Mouse (Mus musculus) adrenal gland (tissue): Measurements from ENCODE around the gene Tmed2.
"Not testable (repeated sequence)": the region's sequence is repeated elsewhere in the genome, so short reads cannot be mapped to it uniquely, and the experiment has no call there.

Experiments
- intact Hi-C: fragments of 180-260 bp; cut with DNase I; formaldehyde crosslinking; loops from one replicate; pipeline ENCODE4 v1.15.1; 2025

Tmed2 gene

GRCm38 (mm10) chr5:124524943-124525342 lies 15.6 kb upstream of the Tmed2 start:
- intact Hi-C loops: loop anchor here (5.0 kb wide), 1 partner anchor 33 kb away; no protein-coding TSS in a partner anchor

- intact Hi-C loops: loop anchor here (5.0 kb wide), 1 partner anchor 36 kb away; no protein-coding TSS in a partner anchor
These were observed 12.1 kb upstream of the Tmed2 start for GRCm38 (mm10) chr5:124528351-124528750.

GRCm38 (mm10) chr5:124528791-124529190 lies 11.7 kb upstream of the Tmed2 start:
- intact Hi-C loops: loop anchor here (5.0 kb wide), 1 partner anchor 36 kb away; no protein-coding TSS in a partner anchor

- intact Hi-C loops: loop anchor here (5.0 kb wide), 1 partner anchor 37 kb away; no protein-coding TSS in a partner anchor
These were observed 11.3 kb upstream of the Tmed2 start for GRCm38 (mm10) chr5:124529191-124529651.

GRCm38 (mm10) chr5:124529697-124530096 lies 10.8 kb upstream of the Tmed2 start:
- intact Hi-C loops: loop anchor here (5.0 kb wide), 1 partner anchor 37 kb away; no protein-coding TSS in a partner anchor

- intact Hi-C loops: no loop called here
These were observed 9.6 kb upstream of the Tmed2 start, which contains the start of gene Rilpl1 for GRCm38 (mm10) chr5:124530655-124531582. TSS of gene Rilpl1 (minus strand) at chr5:124531391.

- intact Hi-C loops: no loop called here
These were observed 8.9 kb upstream of the Tmed2 start for GRCm38 (mm10) chr5:124531583-124531930.

GRCm38 (mm10) chr5:124532451-124532850 lies 8.0 kb upstream of the Tmed2 start:
- intact Hi-C loops: no loop called here

GRCm38 (mm10) chr5:124535016-124535415 lies 5.5 kb upstream of the Tmed2 start:
- intact Hi-C loops: no loop called here

GRCm38 (mm10) chr5:124536776-124537175 lies 3.7 kb upstream of the Tmed2 start:
- intact Hi-C loops: no loop called here

GRCm38 (mm10) chr5:124538813-124539792 lies 1.4 kb upstream of the Tmed2 start:
- intact Hi-C loops: no loop called here

- intact Hi-C loops: loop anchor here (2.0 kb wide), 1 partner anchor 113 kb away; the partner anchor contains the start of gene Sbno1
These were observed 590 bp upstream of the Tmed2 start for GRCm38 (mm10) chr5:124539905-124540304.

GRCm38 (mm10) chr5:124540905-124541601 lies 558 bp downstream of the Tmed2 start:
- intact Hi-C loops: loop anchor here (2.0 kb wide), 1 partner anchor 114 kb away; the partner anchor contains the start of gene Sbno1

GRCm38 (mm10) chr5:124541602-124541973 lies 1.1 kb downstream of the Tmed2 start:
- intact Hi-C loops: loop anchor here (2.0 kb wide), 1 partner anchor 115 kb away; the partner anchor contains the start of gene Sbno1

GRCm38 (mm10) chr5:124550737-124551136 lies 10.2 kb downstream of the Tmed2 start:
- intact Hi-C loops: not testable (repeated sequence)

- intact Hi-C loops: not testable (repeated sequence)
These were observed 11.0 kb downstream of the Tmed2 start for GRCm38 (mm10) chr5:124551349-124552093.

- intact Hi-C loops: no loop called here
These were observed 11.6 kb downstream of the Tmed2 start for GRCm38 (mm10) chr5:124552094-124552472.

GRCm38 (mm10) chr5:124552558-124553307 lies 12.2 kb downstream of the Tmed2 start, which contains the start of gene Ddx55:
TSS of gene Ddx55 (plus strand) at chr5:124552864.
- intact Hi-C loops: no loop called here

- intact Hi-C loops: no loop called here
These were observed 13.1 kb downstream of the Tmed2 start for GRCm38 (mm10) chr5:124553607-124554006.
